Mouse (Mus musculus) heart, postnatal 0 days (tissue): Measurements from ENCODE around the gene Mapk14.

Experiments used
- CTCF ChIP-seq: IDR thresholded peaks from 2 replicates; pipeline ENCODE4 v1.5.1; 2016; ENCODE audit warnings: antibody characterized with exemption, control low read depth, low read depth
- EP300 ChIP-seq: IDR thresholded peaks from 2 replicates; pipeline ENCODE4 v1.6.1; 2016; ENCODE audit warnings: antibody characterized with exemption, low read depth

GRCm38 (mm10) chr17:28769875-28770421 is 78.8 kb downstream of the Mapk14 start:
- TF ChIP-seq CTCF (no peak), EP300 (no peak)
